Mouse (Mus musculus): ENCODE results near the gene Pom121l12. TPM values are rescaled to one million over a fixed set of nuclear protein-coding genes. Genes with fewer than 3 reads are reported as not detected.

The Pom121l12 gene
- polyA plus RNA-seq (2012; rRNA removed): not detected in 2 replicates

GRCm38 (mm10) chr11:14598976-14599375, at the start of gene Pom121l12:
Pom121l12 (plus strand) TSS chr11:14599276.
- no peak for DNase-seq (ENCODE audit: low read depth, low spot score)
- WGBS: 84% methylated on average over 11 of the region's 11 CpGs

- 82% methylated on average over 2 of the region's 2 CpGs for WGBS
Observed at GRCm38 (mm10) chr11:14611859-14612258, 12.8 kb downstream of the Pom121l12 start.

More at GRCm38 (mm10) chr11:14611859-14612258, 12.8 kb downstream of the Pom121l12 start:
- no peak for DNase-seq (ENCODE audit: low read depth, low spot score)
